Mouse (Mus musculus) lung, embryonic 15.5 days (tissue): ENCODE data around the gene Mynn. TPM values are rescaled to one million over a fixed set of nuclear protein-coding genes. Genes with fewer than 3 reads are reported as not detected.

Experiments
- ATAC-seq: fragments of 200-750 bp; cut with Nextera tagmentation; 2 replicates; pipeline ENCODE4 v1.8.0; 2017; ENCODE audit warnings: moderate number of reproducible peaks, borderline replicate concordance; ENCODE audit not compliant: low FRiP score, low TSS enrichment; ENCODE audit errors: extremely low read depth
- H3K27ac ChIP-seq: fragments of 300-500 bp; sonication (generic); 2 replicates; pipeline ENCODE4 v1.5.1; 2015; ENCODE audit warnings: moderate library complexity, mild to moderate bottlenecking, inconsistent platforms
- H3K27me3 ChIP-seq: fragments of 300-500 bp; sonication (generic); 2 replicates; pipeline ENCODE4 v1.6.1; 2015; ENCODE audit warnings: inconsistent platforms
- H3K36me3 ChIP-seq: fragments of 300-500 bp; sonication (generic); 2 replicates; pipeline ENCODE4 v1.6.1; 2015; ENCODE audit warnings: inconsistent platforms
- H3K4me1 ChIP-seq: fragments of 300-500 bp; sonication (generic); 2 replicates; pipeline ENCODE4 v1.6.1; 2015; ENCODE audit warnings: inconsistent platforms
- H3K4me2 ChIP-seq: fragments of 300-500 bp; sonication (generic); 2 replicates; pipeline ENCODE4 v1.6.1; 2015; ENCODE audit warnings: inconsistent platforms, mild to moderate bottlenecking, moderate library complexity
- H3K4me3 ChIP-seq: fragments of 300-500 bp; sonication (generic); 2 replicates; pipeline ENCODE4 v1.5.1; 2015; ENCODE audit warnings: mild to moderate bottlenecking, inconsistent platforms
- H3K9ac ChIP-seq: fragments of 300-500 bp; sonication (generic); 2 replicates; pipeline ENCODE4 v1.6.1; 2015; ENCODE audit warnings: inconsistent platforms
- H3K9me3 ChIP-seq: fragments of 300-500 bp; sonication (generic); 2 replicates; pipeline ENCODE4 v1.6.1; 2016; ENCODE audit warnings: inconsistent platforms
- WGBS: fragments of 180-500 bp; shearing (Covaris S2); methylation state at CpG from one replicate; pipeline ENCODE4 v1.1.7; 2015; 5-methylcytosine and 5-hydroxymethylcytosine counted together
- polyA plus RNA-seq: library from polyadenylated mRNA; unstranded; fragments of >200 nt; fragmentation: Nextera tagmentation; extraction: Ambion mirVana; gene quantifications from 2 replicates; pipeline ENCODE4 v1.2.1, GENCODE M21; 2015

Mynn gene
- polyA plus RNA-seq, 1 experiment from 2014 or later, result 31.7 TPM

DNA sequence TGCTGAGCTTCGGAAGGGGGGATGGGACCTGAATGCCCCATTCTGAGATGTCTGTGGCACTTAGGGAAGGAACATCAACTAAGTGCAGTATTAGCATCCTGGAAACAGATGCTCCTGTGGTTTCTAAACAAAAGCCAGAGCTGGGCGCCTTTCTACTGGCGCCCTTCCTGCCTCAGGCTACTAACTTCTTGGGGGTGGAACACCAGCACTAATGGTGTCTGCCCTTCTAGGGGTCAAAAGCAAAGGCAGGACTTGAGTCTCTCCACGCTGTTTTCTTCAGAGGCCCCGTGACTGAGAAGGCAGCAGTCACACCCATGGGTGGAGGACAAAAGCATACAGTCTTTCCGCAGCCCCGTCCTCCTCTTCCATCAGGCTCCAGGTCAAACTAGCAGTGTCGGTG lies 44.9 kb downstream of the Mynn start:
- Histone ChIP-seq H3K27me3 (peaks cover 28% of the 10 kb centered on the region), H3K9ac (no peak overlapping the region), H3K9me3 (no peaks in the 10 kb centered on the region), H3K36me3 (no peaks in the 10 kb centered on the region), H3K27ac (no peak overlapping the region), H3K4me2 (no peak overlapping the region), H3K4me1 (peaks cover 18% of the 10 kb centered on the region), H3K4me3 (no peak overlapping the region)
- ATAC-seq, result no peak
- 56% methylated on average over 8 of the region's 8 CpGs for WGBS

DNA sequence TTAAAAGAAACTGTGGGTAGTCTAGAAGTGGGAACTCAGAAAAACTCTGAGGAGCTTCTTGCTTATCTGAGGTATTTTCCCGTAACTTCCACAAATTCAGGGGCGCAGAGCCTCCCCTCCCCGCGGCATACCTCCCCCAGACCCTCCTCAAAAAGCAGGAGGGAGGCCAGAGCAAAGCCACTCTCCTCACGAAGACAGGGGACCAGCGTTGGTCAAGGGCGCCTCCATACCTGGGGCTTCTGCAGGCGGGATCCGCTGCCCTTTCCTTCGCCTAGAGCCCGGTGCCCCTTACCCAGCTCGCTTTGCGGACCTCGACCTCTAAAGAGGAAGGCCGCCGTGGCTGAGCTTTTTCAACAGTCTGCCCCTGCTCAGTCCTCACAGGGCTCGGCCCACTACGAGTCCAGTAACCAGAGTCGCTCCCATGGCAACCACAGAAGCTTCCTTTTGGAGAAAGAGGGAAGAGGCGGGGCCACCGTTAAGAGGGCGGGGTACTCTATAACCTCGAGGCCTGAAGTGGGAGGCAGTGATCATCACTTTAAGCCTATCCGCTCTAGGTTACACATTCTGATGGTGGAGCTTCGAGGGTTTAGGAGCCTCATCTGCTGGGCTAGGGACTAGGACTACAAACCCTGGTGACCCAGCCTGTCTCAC lies 45.7 kb downstream of the Mynn start, which contains the start of gene Lrrc34:
Lrrc34 (minus strand) TSS at position 430 of the 651 bp plus-strand sequence.
- peaks cover 18% of the 10 kb centered on the region for H3K4me1 ChIP-seq
- H3K36me3 ChIP-seq, result no peaks in the 10 kb centered on the region
- peak within 1 kb of the TSS; percentile 36 for H3K4me3 ChIP-seq
- no peak within 1 kb of the TSS for H3K27ac ChIP-seq
- H3K9ac ChIP-seq, result peak within 1 kb of the TSS; percentile 45
- WGBS, result 2% methylated on average over 25 of the region's 25 CpGs
- H3K4me2 ChIP-seq, result peak within 1 kb of the TSS; percentile 72
- H3K27me3 ChIP-seq, result peaks cover 28% of the 10 kb centered on the region
- no peaks in the 10 kb centered on the region for H3K9me3 ChIP-seq
- peak; percentile 95 for ATAC-seq

DNA sequence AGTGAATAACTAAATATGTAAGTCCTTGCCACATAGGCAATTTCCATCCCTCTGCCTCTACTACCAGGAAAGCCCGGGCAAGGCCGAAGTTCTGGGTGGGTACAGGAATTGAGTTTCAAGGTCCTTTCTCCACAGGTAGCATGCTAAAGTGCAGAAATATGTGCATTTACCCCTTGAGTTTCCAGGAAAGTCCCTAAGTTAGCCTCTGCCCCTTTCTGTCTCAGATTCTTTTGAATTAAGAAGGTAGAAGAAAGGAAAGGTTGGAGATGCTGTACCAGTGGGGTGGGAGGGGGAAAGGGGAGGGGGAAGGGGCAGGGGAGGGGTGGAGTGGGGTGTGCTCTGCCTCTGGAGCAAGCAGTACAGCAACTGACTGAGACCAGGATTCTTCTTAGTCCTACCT lies 46.6 kb downstream of the Mynn start:
- no peaks in the 10 kb centered on the region for H3K36me3 ChIP-seq
- 98% methylated on average over 2 of the region's 2 CpGs for WGBS
- ATAC-seq, result no peak
- no peak overlapping the region for H3K4me3 ChIP-seq
- no peaks in the 10 kb centered on the region for H3K9me3 ChIP-seq
- no peak overlapping the region for H3K9ac ChIP-seq
- no peak overlapping the region for H3K27ac ChIP-seq
- H3K27me3 ChIP-seq, result peaks cover 28% of the 10 kb centered on the region
- peaks cover 18% of the 10 kb centered on the region for H3K4me1 ChIP-seq
- H3K4me2 ChIP-seq, result no peak overlapping the region

DNA sequence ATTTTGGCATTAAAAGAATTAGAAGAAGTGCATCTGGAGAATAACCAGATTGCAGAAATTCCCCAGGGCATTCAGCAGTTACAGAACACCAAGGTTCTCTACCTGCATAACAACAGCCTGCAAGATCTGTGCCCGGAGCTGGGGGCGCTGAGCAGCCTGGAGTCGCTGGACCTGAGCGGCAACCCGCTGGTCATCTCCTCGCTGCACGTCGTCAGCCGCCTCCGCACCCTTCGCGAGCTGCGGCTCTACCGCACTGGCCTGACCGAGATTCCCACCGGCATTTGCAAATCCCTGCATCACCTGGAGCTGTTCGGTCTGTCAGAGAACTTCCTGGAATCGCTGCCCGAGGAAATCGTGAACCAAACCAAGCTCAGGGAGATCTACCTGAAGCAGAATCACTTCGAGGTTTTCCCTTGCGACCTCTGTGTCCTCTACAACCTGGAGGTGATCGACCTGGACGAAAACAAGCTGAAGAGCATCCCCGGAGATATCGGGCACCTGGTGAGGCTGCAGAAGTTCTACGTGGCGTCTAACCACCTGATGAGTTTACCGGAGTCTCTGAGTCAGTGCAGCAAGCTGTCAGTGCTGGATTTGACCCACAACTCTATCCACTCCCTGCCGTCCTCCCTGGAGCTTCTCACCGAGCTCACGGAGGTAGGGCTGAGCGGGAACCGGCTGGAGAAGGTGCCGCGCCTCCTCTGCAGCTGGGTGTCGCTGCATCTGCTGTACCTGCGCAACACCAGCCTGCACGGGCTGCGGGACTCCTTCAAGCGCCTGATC lies 48.4 kb downstream of the Mynn start:
- no peaks in the 10 kb centered on the region for H3K9me3 ChIP-seq
- H3K4me1 ChIP-seq, result peaks cover 18% of the 10 kb centered on the region
- H3K36me3 ChIP-seq, result no peaks in the 10 kb centered on the region
- ATAC-seq, result peak; percentile 48; the same call in 1 of the 2 replicates
- H3K9ac ChIP-seq, result peak overlapping the region; percentile 1; the same call in 1 of the 2 replicates
- H3K4me2 ChIP-seq, result peak overlapping the region; percentile 54
- peak overlapping the region; percentile 33 for H3K4me3 ChIP-seq
- peaks cover 28% of the 10 kb centered on the region for H3K27me3 ChIP-seq
- H3K27ac ChIP-seq, result no peak overlapping the region
- WGBS, result under 1% methylated on average over 41 of the region's 41 CpGs

DNA sequence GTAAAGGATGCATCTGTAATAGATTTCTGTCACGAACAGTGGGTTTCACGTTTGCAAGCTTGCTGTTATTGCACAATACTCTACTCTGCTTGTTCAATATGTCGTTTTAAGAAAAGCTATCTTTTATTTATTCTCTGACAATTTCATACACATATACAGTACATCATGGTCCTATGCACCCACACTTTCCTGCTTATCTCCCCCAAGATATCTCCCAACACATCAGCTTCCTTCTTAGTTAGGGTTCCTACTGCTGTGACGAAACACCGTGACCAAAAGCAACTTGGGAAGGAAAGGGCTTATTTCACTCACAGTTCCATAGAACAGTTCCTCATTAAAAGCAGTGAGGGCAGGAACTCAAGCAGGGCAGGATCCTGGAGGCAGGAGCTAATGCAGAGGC lies 54.1 kb downstream of the Mynn start:
- no peaks in the 10 kb centered on the region for H3K36me3 ChIP-seq
- no peak for ATAC-seq
- no peaks in the 10 kb centered on the region for H3K4me1 ChIP-seq
- H3K9ac ChIP-seq, result no peak overlapping the region
- no peak overlapping the region for H3K27ac ChIP-seq
- no peak overlapping the region for H3K4me3 ChIP-seq
- WGBS, result 63% methylated on average over 5 of the region's 5 CpGs
- no peak overlapping the region for H3K4me2 ChIP-seq
- peaks cover 8% of the 10 kb centered on the region for H3K27me3 ChIP-seq
- no peaks in the 10 kb centered on the region for H3K9me3 ChIP-seq

DNA sequence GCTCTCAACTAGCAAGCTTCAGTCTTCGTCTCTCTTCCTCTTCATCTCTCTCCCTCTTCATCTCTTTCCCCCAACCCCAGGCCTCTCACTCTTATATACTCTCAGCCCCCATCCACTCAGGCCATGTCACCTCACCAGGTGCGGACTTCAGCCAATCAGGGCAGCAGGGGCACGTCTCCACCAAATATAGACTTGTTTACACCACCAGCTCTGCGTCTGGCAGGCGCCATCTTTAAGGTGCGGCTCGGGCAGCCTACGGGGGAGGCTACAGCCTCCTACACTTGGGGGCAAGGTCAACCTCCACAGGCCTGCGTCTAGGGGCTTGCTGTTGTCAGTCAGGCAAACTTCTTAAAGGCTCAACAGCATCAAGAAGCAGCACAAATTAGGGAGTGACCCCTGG lies 56.6 kb downstream of the Mynn start:
- H3K4me2 ChIP-seq, result no peak overlapping the region
- H3K27ac ChIP-seq, result no peak overlapping the region
- no peaks in the 10 kb centered on the region for H3K27me3 ChIP-seq
- no peak overlapping the region for H3K4me3 ChIP-seq
- no peaks in the 10 kb centered on the region for H3K4me1 ChIP-seq
- 76% methylated on average over 9 of the region's 9 CpGs for WGBS
- no peak for ATAC-seq
- H3K9me3 ChIP-seq, result no peaks in the 10 kb centered on the region
- H3K9ac ChIP-seq, result no peak overlapping the region
- H3K36me3 ChIP-seq, result no peaks in the 10 kb centered on the region

Other genes starting within 250 kb of the Mynn start
- 65.4 and 68.8 TPM in 2 replicates for gene Mecom, start 54.1 kb upstream of the Mynn start, polyA plus RNA-seq
- gene Actrt3, start 2.1 kb upstream of the Mynn start, polyA plus RNA-seq, result not detected in 2 replicates
- not detected in 2 replicates for gene Lrriq4, start 42.4 kb downstream of the Mynn start, polyA plus RNA-seq
- 2.9 and 3.1 TPM in 2 replicates for gene Lrrc34, start 45.8 kb downstream of the Mynn start, polyA plus RNA-seq
- 0.09 and 0.18 TPM in 2 replicates for gene Lrrc31, start 97.8 kb downstream of the Mynn start, polyA plus RNA-seq
- not detected in 2 replicates for gene Samd7, start 144.2 kb downstream of the Mynn start, polyA plus RNA-seq
- 72.1 and 74.5 TPM in 2 replicates for gene Sec62, start 190.8 kb downstream of the Mynn start, polyA plus RNA-seq